Mouse (Mus musculus): ENCODE data around the gene Kcnn1. TPM values are rescaled to one million over a fixed set of nuclear protein-coding genes. Genes with fewer than 3 reads are reported as not detected.
A peak's percentile ranks its signal among the peaks of the same experiment; 100 is the strongest.

Gene Kcnn1
- total RNA-seq, 2 experiments from 2014 or later: 27.9 to 33.2 TPM

- intact Hi-C loops (cut with DNase I): no loop called here
Observed at GRCm38 (mm10) chr8:70872643-70873363, 9.7 kb upstream of the Kcnn1 start.

DNA sequence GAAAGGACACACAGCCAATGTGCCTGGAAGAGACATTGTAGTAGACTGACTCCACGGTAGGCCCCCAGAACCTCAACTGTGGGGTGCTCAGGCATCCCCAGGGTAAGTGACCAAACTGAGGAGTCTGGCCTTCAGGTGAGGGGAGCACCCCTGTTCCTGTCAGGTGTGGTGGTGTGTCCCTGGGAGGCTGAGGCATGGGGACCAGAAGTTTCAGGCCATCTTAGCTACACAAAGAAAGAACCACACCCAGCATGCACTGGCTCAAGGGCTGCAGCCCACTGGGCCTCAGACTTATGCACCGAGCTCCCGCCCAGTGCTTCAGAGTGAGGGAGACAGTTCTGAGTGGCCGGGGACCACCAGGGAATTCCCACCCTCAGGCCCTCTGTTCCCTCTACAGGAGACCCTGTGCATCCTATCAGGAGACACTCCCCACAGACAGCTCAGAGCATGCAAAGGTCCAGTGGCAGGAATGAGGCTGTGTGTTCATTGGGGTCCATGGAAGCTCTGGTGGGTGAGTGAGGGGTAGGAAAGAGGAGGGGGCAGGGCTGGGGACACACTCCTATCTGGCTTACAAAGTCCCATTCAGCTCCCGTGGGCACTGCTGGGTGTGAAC, 8.2 kb upstream of the Kcnn1 start:
- intact Hi-C loops (cut with DNase I): no loop called here
- DNase-seq (ENCODE audit: extremely low spot score in 1 of 2, low spot score in 2 of 2): peak in 1 of 2 experiments; percentile 26

More at GRCm38 (mm10) chr8:70872643-70873363, 9.7 kb upstream of the Kcnn1 start:
- peak in 1 of 2 experiments; percentile 30 for DNase-seq (ENCODE audit: extremely low spot score in 1 of 2, low spot score in 2 of 2)

- intact Hi-C loops (cut with DNase I): loop anchor here (2.0 kb wide), 1 partner anchor 25 kb away; no protein-coding TSS in a partner anchor
- DNase-seq (ENCODE audit: extremely low spot score in 1 of 2, low spot score in 2 of 2): peak; percentile 72 to 86
Observed at GRCm38 (mm10) chr8:70869601-70870041, 6.6 kb upstream of the Kcnn1 start.

- DNase-seq (ENCODE audit: extremely low spot score in 1 of 2, low spot score in 2 of 2): no peak
- intact Hi-C loops (cut with DNase I): loop anchor here (2.0 kb wide), 1 partner anchor 24 kb away; no protein-coding TSS in a partner anchor
Observed at GRCm38 (mm10) chr8:70869199-70869571, 6.1 kb upstream of the Kcnn1 start.

DNA sequence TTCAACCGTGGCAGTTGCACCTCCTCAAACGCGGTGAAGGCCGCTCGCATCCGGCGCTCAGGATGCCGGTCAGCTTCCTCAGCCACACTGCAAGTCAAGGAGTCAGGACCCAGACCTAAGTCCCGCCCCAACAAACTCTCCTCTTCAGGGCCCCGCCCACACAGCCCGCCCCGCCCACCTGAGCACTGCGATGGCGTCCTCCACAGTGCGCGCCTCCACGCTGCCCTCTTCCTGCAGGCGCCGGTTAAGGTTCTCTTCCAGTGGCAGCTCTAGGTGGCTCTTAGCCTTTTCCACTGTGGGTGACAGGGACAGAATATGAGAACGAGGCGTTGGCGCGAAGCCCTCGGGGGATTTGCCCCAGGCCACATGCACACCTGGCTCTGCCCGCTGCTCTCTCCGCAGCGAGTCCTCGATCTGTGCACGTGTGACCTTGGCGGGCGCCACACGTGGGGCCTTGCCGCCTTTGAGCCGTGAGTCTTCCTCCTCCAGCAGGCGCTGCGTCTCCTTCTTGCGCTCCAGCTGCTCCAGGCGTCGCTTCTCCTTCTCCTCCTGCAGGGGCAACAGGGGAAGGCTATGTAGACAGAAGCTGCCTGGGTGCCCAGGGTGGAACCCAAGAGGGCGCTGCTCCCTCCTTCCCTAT, 5.6 kb upstream of the Kcnn1 start:
- intact Hi-C loops (cut with DNase I): loop anchor here (2.0 kb wide), 1 partner anchor 24 kb away; no protein-coding TSS in a partner anchor
- DNase-seq (ENCODE audit: extremely low spot score in 1 of 2, low spot score in 2 of 2): peak in 1 of 2 experiments; percentile 62

DNA sequence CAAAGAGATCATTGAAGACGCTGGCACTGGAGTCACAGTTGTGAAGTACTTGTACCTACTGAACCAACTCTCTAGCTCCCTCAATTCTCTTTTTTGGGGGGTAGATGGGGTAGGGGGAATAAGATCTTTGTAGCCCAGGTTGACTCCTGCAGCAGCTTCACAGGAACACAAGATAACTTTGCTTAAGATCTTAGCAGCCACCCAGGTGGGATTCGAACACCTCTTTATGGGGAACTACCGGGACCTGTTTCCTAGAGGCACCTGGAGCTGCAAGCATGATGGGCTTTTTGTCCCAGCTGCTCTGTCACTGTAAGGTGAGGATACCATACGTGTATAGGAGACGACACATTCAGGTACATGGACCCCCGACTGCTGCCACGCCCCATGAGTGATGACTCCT, 3.5 kb upstream of the Kcnn1 start:
- intact Hi-C loops (cut with DNase I): no loop called here

GRCm38 (mm10) chr8:70866001-70866520, 3.0 kb upstream of the Kcnn1 start:
- intact Hi-C loops (cut with DNase I): no loop called here
- DNase-seq (ENCODE audit: extremely low spot score in 1 of 2, low spot score in 2 of 2): no peak

More for the DNA sequence above, 3.5 kb upstream of the Kcnn1 start:
- DNase-seq (ENCODE audit: extremely low spot score in 1 of 2, low spot score in 2 of 2): peak in 1 of 2 experiments; percentile 22

- intact Hi-C loops (cut with DNase I): no loop called here
Observed at GRCm38 (mm10) chr8:70865350-70866000, 2.4 kb upstream of the Kcnn1 start.

GRCm38 (mm10) chr8:70864712-70865221, 1.7 kb upstream of the Kcnn1 start:
- peak in 1 of 2 experiments; percentile 60 for DNase-seq (ENCODE audit: extremely low spot score in 1 of 2, low spot score in 2 of 2)
- intact Hi-C loops (cut with DNase I): no loop called here

More at GRCm38 (mm10) chr8:70865350-70866000, 2.4 kb upstream of the Kcnn1 start:
- DNase-seq (ENCODE audit: extremely low spot score in 1 of 2, low spot score in 2 of 2): peak; percentile 99

DNA sequence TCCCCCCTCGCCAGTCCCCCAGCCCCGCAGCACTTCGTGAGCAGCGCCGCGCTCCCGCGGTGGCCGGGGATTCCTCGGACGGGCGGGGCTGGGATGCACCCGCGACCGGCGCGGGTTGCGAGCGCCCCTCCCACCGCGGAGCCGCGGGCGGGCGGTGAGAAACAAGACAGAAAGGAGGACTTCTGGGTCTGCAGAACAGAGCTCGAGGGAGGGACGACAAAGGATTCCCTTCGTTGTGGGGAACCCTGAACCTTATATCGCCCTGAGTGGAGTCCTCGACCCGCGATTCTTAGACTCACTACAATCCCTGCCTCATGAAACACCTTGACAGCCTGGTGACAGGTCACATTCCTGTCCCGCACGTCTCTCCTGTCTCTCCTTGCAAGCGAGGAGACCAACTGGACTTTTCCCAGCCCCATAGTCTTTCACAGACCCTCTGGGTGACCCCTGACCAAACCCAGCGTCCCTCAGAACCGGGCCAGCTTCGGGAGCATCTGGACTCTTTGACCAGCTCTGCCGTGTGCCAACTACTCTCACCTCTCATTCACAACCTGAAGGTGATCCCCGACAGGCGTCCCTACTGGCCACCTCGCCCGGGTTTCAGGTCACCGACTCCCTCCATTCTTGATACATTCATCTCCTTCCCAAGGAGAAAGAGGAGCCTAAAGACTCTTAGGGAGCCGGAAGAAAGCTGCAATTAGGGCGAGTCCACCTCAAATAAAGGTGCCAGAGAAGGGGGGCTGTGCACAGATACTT, 1.1 kb upstream of the Kcnn1 start:
- intact Hi-C loops (cut with DNase I): no loop called here
- peak in 1 of 2 experiments; percentile 64 for DNase-seq (ENCODE audit: extremely low spot score in 1 of 2, low spot score in 2 of 2)

DNA sequence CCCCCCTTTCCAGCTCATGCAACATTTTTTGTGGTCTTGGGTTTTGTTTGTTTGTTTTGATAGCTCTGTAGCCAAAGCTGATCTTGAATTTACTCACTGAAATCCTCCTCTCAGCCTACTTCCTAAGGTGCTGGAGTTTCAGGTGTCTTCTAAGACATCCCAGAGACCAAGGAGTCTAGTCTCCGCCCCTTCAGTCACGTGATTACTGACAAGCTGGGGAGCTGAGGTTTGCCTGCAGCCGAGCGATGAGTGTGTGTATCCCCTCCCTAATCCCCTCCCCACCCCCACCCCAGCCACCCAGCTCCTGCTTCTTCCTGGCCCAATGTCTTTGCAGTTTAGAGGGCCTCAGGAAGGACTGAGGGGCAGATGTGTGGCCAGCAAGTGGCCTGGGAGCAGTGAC, 5.5 kb downstream of the Kcnn1 start:
- peak in 1 of 2 experiments; percentile 45 for DNase-seq (ENCODE audit: extremely low spot score in 1 of 2, low spot score in 2 of 2)
- intact Hi-C loops (cut with DNase I): no loop called here

- intact Hi-C loops (cut with DNase I): no loop called here
- DNase-seq (ENCODE audit: extremely low spot score in 1 of 2, low spot score in 2 of 2): peak in 1 of 2 experiments; percentile 88
Observed at GRCm38 (mm10) chr8:70856541-70857197, 6.4 kb downstream of the Kcnn1 start.

- no peak for DNase-seq (ENCODE audit: extremely low spot score in 1 of 2, low spot score in 2 of 2)
- intact Hi-C loops (cut with DNase I): no loop called here
Observed at GRCm38 (mm10) chr8:70856028-70856427, 7.0 kb downstream of the Kcnn1 start.

- no peak for DNase-seq (ENCODE audit: extremely low spot score in 1 of 2, low spot score in 2 of 2)
- intact Hi-C loops (cut with DNase I): no loop called here
Observed at GRCm38 (mm10) chr8:70853863-70854262, 9.2 kb downstream of the Kcnn1 start.

- intact Hi-C loops (cut with DNase I): no loop called here
- peak in 1 of 2 experiments; percentile 39 for DNase-seq (ENCODE audit: extremely low spot score in 1 of 2, low spot score in 2 of 2)
Observed at GRCm38 (mm10) chr8:70852595-70853231, 10.3 kb downstream of the Kcnn1 start.

GRCm38 (mm10) chr8:70851837-70852236, 11.2 kb downstream of the Kcnn1 start:
- no peak for DNase-seq (ENCODE audit: extremely low spot score in 1 of 2, low spot score in 2 of 2)
- intact Hi-C loops (cut with DNase I): no loop called here

- DNase-seq (ENCODE audit: extremely low spot score in 1 of 2, low spot score in 2 of 2): no peak
- intact Hi-C loops (cut with DNase I): no loop called here
Observed at GRCm38 (mm10) chr8:70850947-70851346, 12.1 kb downstream of the Kcnn1 start.
